Mouse (Mus musculus): ENCODE results near the gene Rad51b.

The Rad51b gene

GRCm38 (mm10) chr12:79729926-79730506 is 432.9 kb downstream of the Rad51b start:
- DNase-seq (ENCODE audit: low spot score in 2 of 2): no peak

GRCm38 (mm10) chr12:79731905-79732304 is 434.8 kb downstream of the Rad51b start:
- no peak for DNase-seq (ENCODE audit: low spot score in 2 of 2)

GRCm38 (mm10) chr12:79732355-79733115 is 435.5 kb downstream of the Rad51b start:
- DNase-seq (ENCODE audit: low spot score in 2 of 2): no peak

GRCm38 (mm10) chr12:79735341-79735785 is 438.3 kb downstream of the Rad51b start:
- DNase-seq (ENCODE audit: low spot score in 2 of 2): no peak

- no peak for DNase-seq (ENCODE audit: low spot score in 2 of 2)
These were observed 438.8 kb downstream of the Rad51b start for GRCm38 (mm10) chr12:79735882-79736281.

GRCm38 (mm10) chr12:79738700-79739099 is 441.6 kb downstream of the Rad51b start:
- no peak for DNase-seq (ENCODE audit: low spot score in 2 of 2)

- no peak for DNase-seq (ENCODE audit: low spot score in 2 of 2)
These were observed 443.0 kb downstream of the Rad51b start for GRCm38 (mm10) chr12:79739918-79740639.

GRCm38 (mm10) chr12:79742211-79742610 is 445.1 kb downstream of the Rad51b start:
- peak in 1 of 2 experiments; percentile 44 for DNase-seq (ENCODE audit: low spot score in 2 of 2)

- DNase-seq (ENCODE audit: low spot score in 2 of 2): no peak
These were observed 447.0 kb downstream of the Rad51b start for GRCm38 (mm10) chr12:79744131-79744530.

- no peak for DNase-seq (ENCODE audit: low spot score in 2 of 2)
These were observed 448.1 kb downstream of the Rad51b start for GRCm38 (mm10) chr12:79745225-79745624.

GRCm38 (mm10) chr12:79745845-79746510 is 448.9 kb downstream of the Rad51b start:
- DNase-seq (ENCODE audit: low spot score in 2 of 2): no peak

GRCm38 (mm10) chr12:79747541-79747940 is 450.5 kb downstream of the Rad51b start:
- no peak for DNase-seq (ENCODE audit: low spot score in 2 of 2)

- DNase-seq (ENCODE audit: low spot score in 2 of 2): no peak
These were observed 451.8 kb downstream of the Rad51b start for GRCm38 (mm10) chr12:79748862-79749261.

- DNase-seq (ENCODE audit: low spot score in 2 of 2): no peak
These were observed 453.4 kb downstream of the Rad51b start for GRCm38 (mm10) chr12:79750253-79751125.

- DNase-seq (ENCODE audit: low spot score in 2 of 2): peak in 1 of 2 experiments; percentile 21
These were observed 454.7 kb downstream of the Rad51b start for GRCm38 (mm10) chr12:79751781-79752180.

GRCm38 (mm10) chr12:79752189-79752588 is 455.1 kb downstream of the Rad51b start:
- no peak for DNase-seq (ENCODE audit: low spot score in 2 of 2)

- no peak for DNase-seq (ENCODE audit: low spot score in 2 of 2)
These were observed 458.5 kb downstream of the Rad51b start for GRCm38 (mm10) chr12:79755617-79756016.

GRCm38 (mm10) chr12:79756352-79756751 is 459.3 kb downstream of the Rad51b start:
- DNase-seq (ENCODE audit: low spot score in 2 of 2): no peak

- DNase-seq (ENCODE audit: low spot score in 2 of 2): no peak
These were observed 460.7 kb downstream of the Rad51b start for GRCm38 (mm10) chr12:79757775-79758174.

- DNase-seq (ENCODE audit: low spot score in 2 of 2): no peak
These were observed 462.3 kb downstream of the Rad51b start for GRCm38 (mm10) chr12:79759180-79759902.

All from cerebellum, postnatal 4 days (tissue).